Mouse (Mus musculus) ovary, postnatal 14 days (tissue): ENCODE measurements around the gene Tmprss6.

Experiments
- DNase-seq: peaks from one replicate; pipeline ENCODE4 v3.0.0; 2022; ENCODE audit warnings: low spot score

Tmprss6 gene

DNA sequence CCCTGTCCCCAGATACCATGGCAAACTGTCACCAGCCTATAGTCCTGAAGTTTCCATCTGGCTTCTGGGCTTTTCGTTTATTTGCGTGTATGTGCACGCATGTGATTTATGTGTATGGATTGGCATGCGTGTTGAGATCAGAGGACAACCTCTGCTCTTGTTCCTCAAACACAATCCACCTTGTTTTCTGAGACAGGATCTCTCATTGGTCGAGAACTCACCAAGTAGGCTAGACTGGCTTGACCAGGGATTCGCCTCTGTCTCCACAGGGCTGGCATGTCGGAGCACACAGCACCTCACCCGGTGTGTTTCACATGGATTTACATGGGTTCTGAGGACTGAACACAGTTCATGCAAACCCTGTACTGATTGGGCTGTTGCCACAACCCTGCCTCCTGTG is 54.3 kb downstream of the Tmprss6 start:
- DNase-seq: no peak

GRCm38 (mm10) chr15:78413719-78414117 is 54.7 kb downstream of the Tmprss6 start:
- no peak for DNase-seq

- DNase-seq: no peak
Observed at GRCm38 (mm10) chr15:78413083-78413718, 55.2 kb downstream of the Tmprss6 start.

GRCm38 (mm10) chr15:78409570-78410052 is 58.8 kb downstream of the Tmprss6 start:
- no peak for DNase-seq

- DNase-seq: peak; percentile 81
Observed at GRCm38 (mm10) chr15:78406293-78406934, 62.0 kb downstream of the Tmprss6 start, which contains the start of gene Mpst. TSS of gene Mpst (plus strand) at chr15:78406416.

DNA sequence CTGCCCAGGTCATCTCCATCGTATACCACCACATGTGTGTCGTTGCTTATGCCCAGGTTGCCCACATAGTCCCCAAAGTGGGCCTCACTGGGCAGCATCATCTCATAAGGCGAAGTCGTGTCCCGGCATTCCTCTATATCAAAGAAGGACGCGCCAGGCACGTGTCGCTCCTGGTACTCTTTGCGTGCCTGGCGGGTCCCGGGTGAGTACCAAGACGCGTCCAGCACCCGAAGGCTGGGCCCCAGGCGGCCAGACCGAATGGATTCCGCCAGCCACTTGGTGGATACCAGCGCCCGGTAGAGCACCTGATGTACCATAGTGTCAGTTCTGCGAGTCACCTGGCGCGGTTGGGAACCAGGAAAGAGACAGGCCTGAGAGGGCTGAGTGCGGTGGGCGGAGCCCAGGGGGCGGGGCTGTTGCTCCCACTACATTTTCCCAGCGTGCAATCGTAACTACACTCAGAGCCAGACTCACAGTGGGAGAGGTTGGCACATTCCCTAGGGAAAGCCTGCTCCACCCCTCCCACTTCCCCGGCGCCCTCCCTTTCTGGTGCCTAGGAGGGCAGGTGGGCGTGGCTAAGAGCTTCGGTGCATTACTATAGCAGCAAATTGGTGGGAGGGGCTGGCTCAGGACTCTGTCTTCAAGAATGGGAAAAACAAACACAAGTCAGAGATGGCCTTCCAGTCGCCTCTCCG is 62.8 kb downstream of the Tmprss6 start, which contains the start of gene Tst:
Tst (minus strand) TSS at position 391 of the 695 bp plus-strand sequence.
- peak; percentile 89 for DNase-seq

GRCm38 (mm10) chr15:78405098-78405497 is 63.3 kb downstream of the Tmprss6 start:
- no peak for DNase-seq

- DNase-seq: peak; percentile 65
Observed at GRCm38 (mm10) chr15:78403896-78404295, 64.5 kb downstream of the Tmprss6 start.

DNA sequence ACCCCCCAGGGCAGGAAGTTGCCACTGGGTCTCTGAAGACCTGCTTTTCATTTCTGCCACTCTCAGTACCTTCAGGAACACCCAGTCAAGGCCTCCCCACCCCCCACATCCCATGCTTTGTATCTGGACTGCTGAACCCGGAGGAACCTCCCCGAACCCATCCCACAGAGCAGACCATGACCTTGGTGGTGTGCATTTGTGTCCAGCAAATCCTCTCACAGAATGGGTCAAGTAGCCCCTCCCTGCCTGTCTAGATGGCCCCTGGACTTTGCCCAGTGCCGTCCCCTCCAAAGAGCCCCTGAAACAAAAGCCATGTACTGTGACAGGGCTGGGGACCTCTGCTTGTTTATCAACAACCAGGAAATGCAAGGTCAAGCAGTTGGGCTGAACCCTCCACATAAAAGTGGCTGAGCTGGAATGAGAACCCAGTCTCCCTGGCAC is 65.1 kb downstream of the Tmprss6 start:
- no peak for DNase-seq

DNA sequence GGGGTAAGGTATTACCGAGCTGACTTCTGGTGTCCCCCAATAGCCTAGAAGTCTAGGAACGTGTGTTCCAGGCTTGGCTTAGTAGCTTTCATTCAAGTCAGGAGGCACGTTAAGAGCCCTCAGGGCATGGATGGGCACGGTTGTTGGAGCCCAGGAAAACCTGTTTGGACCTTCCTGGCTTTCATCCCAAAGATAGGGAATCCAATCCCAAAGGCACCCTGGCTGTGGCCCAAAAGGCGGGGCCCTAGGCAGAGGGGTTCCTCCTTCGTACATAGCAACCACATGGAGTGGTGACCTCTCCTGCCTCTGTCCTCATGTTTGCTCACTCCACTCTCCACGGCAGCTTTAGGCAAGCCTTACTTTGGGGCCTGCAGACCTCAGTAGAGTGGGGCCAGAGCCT is 66.0 kb downstream of the Tmprss6 start:
- DNase-seq: no peak

DNA sequence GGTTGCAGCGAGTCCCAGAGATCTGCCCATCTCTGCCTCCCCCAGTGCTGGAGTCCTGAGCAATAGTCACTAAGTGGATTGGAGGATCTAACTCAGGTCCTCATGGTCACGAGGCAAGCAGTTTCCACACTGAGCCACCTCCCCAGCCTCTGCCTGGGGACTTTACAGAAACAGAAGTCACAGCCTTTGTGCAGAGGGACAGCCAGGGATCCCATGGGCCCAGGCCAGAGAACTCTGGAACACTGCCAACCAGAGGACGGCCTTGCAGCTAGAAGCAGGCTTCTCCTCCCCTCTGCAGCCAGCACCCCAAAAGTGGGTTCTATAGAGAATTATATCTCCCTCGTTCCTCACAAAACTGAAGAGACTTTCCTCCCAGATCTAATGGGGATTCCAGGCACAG is 66.5 kb downstream of the Tmprss6 start:
- peak; percentile 74 for DNase-seq

GRCm38 (mm10) chr15:78401345-78401744 is 67.1 kb downstream of the Tmprss6 start:
- no peak for DNase-seq

GRCm38 (mm10) chr15:78395478-78395962 is 72.9 kb downstream of the Tmprss6 start, which contains the start of gene Tex33:
TSS of gene Tex33 (minus strand) at chr15:78395912.
- DNase-seq: no peak

GRCm38 (mm10) chr15:78390855-78391254 is 77.6 kb downstream of the Tmprss6 start:
- no peak for DNase-seq
